Mouse (Mus musculus) T-helper 1 cell (primary cell): ENCODE measurements at regions not wholly inside any gene's neighbourhood (a gene's known extent, or its start where the extent isn't known, plus 50 kb on each side); places are given as distances from the start of the nearest gene placed in this dataset.

ENCODE experiments used
- in situ Hi-C: fragments of 300-600 bp; cut with MboI, MseI; formaldehyde crosslinking; loops from one replicate; pipeline ENCODE4 v1.15.1; 2025; ENCODE audit warnings: high pct_unique_total_duplicates

GRCm38 (mm10) chr13:112025586-112025950 lies 216.8 kb upstream of the Map3k1 start:
- in situ Hi-C loops = no loop called here

GRCm38 (mm10) chr13:112027736-112028135 lies 218.9 kb upstream of the Map3k1 start:
- in situ Hi-C loops = no loop called here

- in situ Hi-C loops = no loop called here
Measured at GRCm38 (mm10) chr13:112031061-112031460, 222.3 kb upstream of the Map3k1 start.

- in situ Hi-C loops = no loop called here
Measured at GRCm38 (mm10) chr13:112031631-112032320, 223.0 kb upstream of the Map3k1 start.

GRCm38 (mm10) chr13:112037731-112038380 lies 229.1 kb upstream of the Map3k1 start:
- in situ Hi-C loops = no loop called here

GRCm38 (mm10) chr13:112038556-112039304 lies 229.9 kb upstream of the Map3k1 start:
- in situ Hi-C loops = no loop called here

- in situ Hi-C loops = loop anchor here (5.0 kb wide), 1 partner anchor 1957 kb away; no protein-coding TSS in a partner anchor
Measured at GRCm38 (mm10) chr13:112039422-112040145, 230.8 kb upstream of the Map3k1 start.

GRCm38 (mm10) chr13:112043524-112044246 lies 234.9 kb upstream of the Map3k1 start:
- in situ Hi-C loops = loop anchor here (5.0 kb wide), 1 partner anchor 1961 kb away; no protein-coding TSS in a partner anchor

GRCm38 (mm10) chr13:112044372-112044771 lies 235.6 kb upstream of the Map3k1 start:
- in situ Hi-C loops = loop anchor here (5.0 kb wide), 1 partner anchor 1962 kb away; no protein-coding TSS in a partner anchor

GRCm38 (mm10) chr13:112046247-112047211 lies 237.7 kb upstream of the Map3k1 start:
- in situ Hi-C loops = no loop called here

GRCm38 (mm10) chr13:112047408-112047807 lies 238.6 kb upstream of the Map3k1 start:
- in situ Hi-C loops = no loop called here

GRCm38 (mm10) chr13:112047874-112048273 lies 239.1 kb upstream of the Map3k1 start:
- in situ Hi-C loops = no loop called here

- in situ Hi-C loops = no loop called here
Measured at GRCm38 (mm10) chr13:112048327-112048726, 239.5 kb upstream of the Map3k1 start.

GRCm38 (mm10) chr13:112050892-112051291 lies 237.4 kb upstream of the Ankrd55 start:
- in situ Hi-C loops = no loop called here

- in situ Hi-C loops = no loop called here
Measured at GRCm38 (mm10) chr13:112052011-112052410, 236.2 kb upstream of the Ankrd55 start.

- in situ Hi-C loops = no loop called here
Measured at GRCm38 (mm10) chr13:112052456-112052855, 235.8 kb upstream of the Ankrd55 start.

- in situ Hi-C loops = no loop called here
Measured at GRCm38 (mm10) chr13:112054879-112055371, 233.3 kb upstream of the Ankrd55 start.

GRCm38 (mm10) chr13:112058218-112058617 lies 230.0 kb upstream of the Ankrd55 start:
- in situ Hi-C loops = no loop called here

- in situ Hi-C loops = no loop called here
Measured at GRCm38 (mm10) chr13:112058771-112059170, 229.5 kb upstream of the Ankrd55 start.

- in situ Hi-C loops = no loop called here
Measured at GRCm38 (mm10) chr13:112062024-112062423, 226.2 kb upstream of the Ankrd55 start.
